Mouse (Mus musculus) T-helper 1 cell (primary cell): ENCODE measurements around the gene Rpl7a.

Experiments
- in situ Hi-C: fragments of 300-600 bp; cut with MboI, MseI; formaldehyde crosslinking; loops from one replicate; pipeline ENCODE4 v1.15.1; 2025; ENCODE audit warnings: high pct_unique_total_duplicates

Rpl7a gene

GRCm38 (mm10) chr2:26954735-26955395 lies 44.3 kb downstream of the Rpl7a start:
- in situ Hi-C loops: no loop called here

GRCm38 (mm10) chr2:26956811-26957487 lies 46.4 kb downstream of the Rpl7a start:
- in situ Hi-C loops: no loop called here

- in situ Hi-C loops: no loop called here
Observed at GRCm38 (mm10) chr2:26957488-26957859, 46.9 kb downstream of the Rpl7a start.

- in situ Hi-C loops: no loop called here
Observed at GRCm38 (mm10) chr2:26960756-26961155, 50.2 kb downstream of the Rpl7a start.
